Mouse (Mus musculus): ENCODE measurements around the gene Synrg.

DNA sequence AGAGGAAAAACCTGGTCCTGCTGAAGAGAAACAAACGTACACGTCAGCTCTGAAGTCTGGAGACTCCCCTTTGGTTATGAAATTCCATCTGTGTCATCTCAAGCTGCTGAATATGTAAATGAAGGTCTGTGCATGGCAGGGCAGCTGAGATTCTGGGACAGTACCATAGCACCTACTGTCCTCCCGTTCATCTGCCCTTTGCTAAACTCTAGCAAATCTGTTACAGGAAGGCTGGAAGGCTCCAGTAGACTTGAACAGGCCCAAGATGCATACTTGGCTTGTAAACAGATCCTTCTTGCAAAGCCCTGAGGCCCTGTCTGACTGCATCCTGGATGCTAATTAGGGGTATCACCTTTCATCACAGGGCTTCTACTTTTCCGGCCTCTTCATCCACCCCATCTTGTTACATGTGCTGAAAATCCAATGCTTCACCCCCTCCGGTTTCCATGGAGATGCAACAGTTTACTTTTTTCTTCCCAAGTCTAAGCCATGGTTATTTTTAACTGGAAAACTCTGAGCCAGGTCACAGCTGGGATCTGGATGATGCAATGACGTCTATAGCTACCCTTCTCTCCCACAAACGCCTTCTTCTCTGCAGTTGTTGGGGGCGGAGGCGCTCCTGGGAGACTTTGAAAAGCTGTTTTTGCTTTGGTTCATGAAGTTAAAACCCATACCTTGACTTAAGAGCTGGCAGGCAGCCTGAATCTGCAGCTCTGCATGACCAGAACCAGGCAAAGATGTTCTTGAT is 108.8 kb downstream of the Synrg start:
- no peak for TF ChIP-seq CTCF (IDR thresholded peaks at IDR 0.05; ENCODE audit: low read depth)
- TF ChIP-seq EP300 (optimal IDR thresholded peaks at IDR 0.05): no peak
